Mouse (Mus musculus) small intestine, adult 2 months (tissue): Measurements from ENCODE around the gene Mtif3. TPM values are rescaled to one million over a fixed set of nuclear protein-coding genes. Genes with fewer than 3 reads are reported as not detected.
A peak's percentile ranks its signal among the peaks of the same experiment; 100 is the strongest.
"Not testable (repeated sequence)": the region's sequence is repeated elsewhere in the genome, so short reads cannot be mapped to it uniquely, and the experiment has no call there.

Experiments used
- H3K27ac ChIP-seq: fragments of 200-500 bp; 2 replicates; pipeline ENCODE4 v1.5.1; 2012; ENCODE audit warnings: low read depth, low read length, control low read depth, inconsistent platforms; ENCODE audit not compliant: insufficient read depth
- H3K27me3 ChIP-seq: fragments of 200-500 bp; 2 replicates; pipeline ENCODE4 v1.6.1; 2012; ENCODE audit warnings: mild to moderate bottlenecking, moderate library complexity, low read length, inconsistent platforms; ENCODE audit not compliant: control insufficient read depth, insufficient read depth
- H3K36me3 ChIP-seq: fragments of 200-500 bp; 2 replicates; pipeline ENCODE4 v1.6.1; 2012; ENCODE audit warnings: mild to moderate bottlenecking, low read length, control low read depth, inconsistent platforms; ENCODE audit not compliant: control insufficient read depth, insufficient read depth
- H3K4me1 ChIP-seq: fragments of 200-500 bp; 2 replicates; pipeline ENCODE4 v1.6.1; 2012; ENCODE audit warnings: low read length, inconsistent platforms, mixed read lengths; ENCODE audit not compliant: control insufficient read depth, insufficient read depth, insufficient read length
- H3K4me3 ChIP-seq: fragments of 200-500 bp; 2 replicates; pipeline ENCODE4 v1.5.1; 2012; ENCODE audit warnings: low read depth, mild to moderate bottlenecking, control low read depth, inconsistent platforms, low read length, moderate library complexity
- CTCF ChIP-seq: fragments of 200-500 bp; IDR thresholded peaks from 2 replicates; pipeline ENCODE4 v1.5.1; 2012; ENCODE audit warnings: low read depth, mild to moderate bottlenecking, control low read depth, inconsistent platforms, low read length, moderate library complexity, mixed read lengths; ENCODE audit not compliant: insufficient replicate concordance, insufficient read length; ENCODE audit errors: extremely low read depth
- POLR2A ChIP-seq: fragments of 200-500 bp; IDR thresholded peaks from 2 replicates; pipeline ENCODE4 v1.6.1; 2012; ENCODE audit warnings: low read depth, mild to moderate bottlenecking, control low read depth, inconsistent platforms, low read length, moderate library complexity
- WGBS: fragments of 180-500 bp; shearing (Covaris S2); methylation state at CpG from one replicate; pipeline ENCODE4 v1.1.7; 2018; 5-methylcytosine and 5-hydroxymethylcytosine counted together
- polyA plus RNA-seq: library from polyadenylated mRNA; depleted of rRNA; stranded (reverse); fragments of >200 nt; gene quantifications from 2 replicates; pipeline ENCODE4 v1.2.3, GENCODE M21; 2012

The Mtif3 gene
- polyA plus RNA-seq, 1 experiment, result 13.1 TPM

- Histone ChIP-seq H3K4me1 (peaks cover under 1% of the 10 kb centered on the region), H3K27me3 (no peaks in the 10 kb centered on the region), H3K4me3 (no peak overlapping the region), H3K27ac (no peak overlapping the region), H3K36me3 (peaks cover 66% of the 10 kb centered on the region)
- TF ChIP-seq POLR2A (no peak), CTCF (no peak)
- WGBS, result 92% methylated on average over 7 of the region's 7 CpGs
These were observed 9.0 kb downstream of the Mtif3 start for GRCm38 (mm10) chr5:146954576-146954975.

GRCm38 (mm10) chr5:146948508-146949088, 15.0 kb downstream of the Mtif3 start, which contains the start of gene Gtf3a:
Gtf3a (plus strand) TSS chr5:146948657.
- H3K4me1 ChIP-seq, result peaks cover 5% of the 10 kb centered on the region; the same call in 1 of the 2 replicates
- WGBS, result under 1% methylated on average over 58 of the region's 62 CpGs
- peak; percentile 87 for TF ChIP-seq POLR2A
- TF ChIP-seq CTCF, result no peak

GRCm38 (mm10) chr5:146948041-146948507, 15.5 kb downstream of the Mtif3 start:
- Histone ChIP-seq H3K4me1 (peaks cover 5% of the 10 kb centered on the region; the same call in 1 of the 2 replicates), H3K4me3 (peak overlapping the region; percentile 73), H3K27ac (peak overlapping the region; percentile 84), H3K27me3 (no peaks in the 10 kb centered on the region), H3K36me3 (peaks cover 12% of the 10 kb centered on the region)
- no peak; the same call in 1 of the 2 replicates for TF ChIP-seq POLR2A
- TF ChIP-seq CTCF, result no peak
- 5% methylated on average over 10 of the region's 10 CpGs for WGBS

More at GRCm38 (mm10) chr5:146948508-146949088, 15.0 kb downstream of the Mtif3 start, which contains the start of gene Gtf3a:
- H3K4me3 ChIP-seq, result peak within 1 kb of the TSS; percentile 73
- peaks cover 16% of the 10 kb centered on the region for H3K36me3 ChIP-seq
- H3K27ac ChIP-seq, result peak within 1 kb of the TSS; percentile 89
- H3K27me3 ChIP-seq, result no peaks in the 10 kb centered on the region

- H3K4me1 ChIP-seq, result peaks cover 6% of the 10 kb centered on the region; the same call in 1 of the 2 replicates
- no peak for TF ChIP-seq POLR2A
- TF ChIP-seq CTCF, result no peak
- H3K36me3 ChIP-seq, result peaks cover 9% of the 10 kb centered on the region
- 88% methylated on average over 6 of the region's 6 CpGs for WGBS
- no peak overlapping the region for H3K27ac ChIP-seq
- no peak overlapping the region for H3K4me3 ChIP-seq
- H3K27me3 ChIP-seq, result no peaks in the 10 kb centered on the region
These were observed 16.1 kb downstream of the Mtif3 start for GRCm38 (mm10) chr5:146947497-146947896.

- H3K36me3 ChIP-seq, result peaks cover 4% of the 10 kb centered on the region; the same call in 1 of the 2 replicates
- TF ChIP-seq POLR2A (no peak), CTCF (no peak)
- WGBS, result 85% methylated on average over 9 of the region's 9 CpGs
- no peak overlapping the region for H3K4me3 ChIP-seq
- H3K4me1 ChIP-seq, result peaks cover 9% of the 10 kb centered on the region; the same call in 1 of the 2 replicates
- no peak overlapping the region for H3K27ac ChIP-seq
- no peaks in the 10 kb centered on the region for H3K27me3 ChIP-seq
These were observed 16.9 kb downstream of the Mtif3 start for GRCm38 (mm10) chr5:146946682-146947081.

- H3K4me1 ChIP-seq, result peaks cover 8% of the 10 kb centered on the region; the same call in 1 of the 2 replicates
- WGBS, result 100% methylated on average over 2 of the region's 2 CpGs
- H3K27ac ChIP-seq, result no peak overlapping the region
- no peaks in the 10 kb centered on the region for H3K27me3 ChIP-seq
- TF ChIP-seq CTCF (peak; percentile 46; the same call in 1 of the 2 replicates), POLR2A (no peak)
- no peak overlapping the region for H3K4me3 ChIP-seq
- no peaks in the 10 kb centered on the region for H3K36me3 ChIP-seq
These were observed 19.0 kb downstream of the Mtif3 start for GRCm38 (mm10) chr5:146944568-146944967.

GRCm38 (mm10) chr5:146942965-146943364, 20.6 kb downstream of the Mtif3 start:
- H3K4me1 ChIP-seq, result peaks cover 7% of the 10 kb centered on the region
- TF ChIP-seq CTCF, result no peak
- TF ChIP-seq POLR2A, result no peak
- H3K4me3 ChIP-seq, result no peak overlapping the region
- no peaks in the 10 kb centered on the region for H3K36me3 ChIP-seq
- H3K27me3 ChIP-seq, result no peaks in the 10 kb centered on the region
- H3K27ac ChIP-seq, result no peak overlapping the region
- WGBS, result 36% methylated on average over 15 of the region's 15 CpGs

- not testable (repeated sequence) for H3K4me3 ChIP-seq, H3K36me3 ChIP-seq, H3K27me3 ChIP-seq, H3K27ac ChIP-seq
- WGBS, result 33% methylated on average over 2 of the region's 2 CpGs
- peaks cover 10% of the 10 kb centered on the region for H3K4me1 ChIP-seq
These were observed 21.7 kb downstream of the Mtif3 start for GRCm38 (mm10) chr5:146941939-146942338.
